Mouse (Mus musculus) hindbrain, embryonic 11.5 days (tissue): ENCODE measurements around the gene Pgm5. TPM values are rescaled to one million over a fixed set of nuclear protein-coding genes. Genes with fewer than 3 reads are reported as not detected.
A peak's percentile ranks its signal among the peaks of the same experiment; 100 is the strongest.

Experiments
- ATAC-seq: fragments of 200-750 bp; cut with Nextera tagmentation; 2 replicates; pipeline ENCODE4 v1.8.0; 2017; ENCODE audit warnings: mild to moderate bottlenecking, moderate TSS enrichment, moderate library complexity; ENCODE audit not compliant: low FRiP score
- DNase-seq: peaks from one replicate; pipeline ENCODE4 v3.0.0-alpha.2; 2015; ENCODE audit warnings: low spot score
- H3K27ac ChIP-seq: fragments of 300-500 bp; sonication (generic); 2 replicates; pipeline ENCODE4 v1.5.1; 2014; ENCODE audit warnings: mild to moderate bottlenecking, low read depth, low read length
- H3K27me3 ChIP-seq: fragments of 300-500 bp; sonication (generic); 2 replicates; pipeline ENCODE4 v1.6.1; 2014; ENCODE audit warnings: mild to moderate bottlenecking, low read length, moderate library complexity, mixed read lengths; ENCODE audit not compliant: control insufficient read depth, insufficient read depth
- H3K36me3 ChIP-seq: fragments of 300-500 bp; sonication (generic); 2 replicates; pipeline ENCODE4 v1.6.1; 2014; ENCODE audit warnings: mild to moderate bottlenecking, low read length, moderate library complexity, mixed read lengths; ENCODE audit not compliant: control insufficient read depth, insufficient read depth
- H3K4me1 ChIP-seq: fragments of 300-500 bp; sonication (generic); replicated peaks from 2 replicates; pipeline ENCODE4 v1.6.1; 2014; ENCODE audit warnings: low read length, mixed read lengths; ENCODE audit not compliant: control insufficient read depth, insufficient read depth
- H3K4me2 ChIP-seq: fragments of 300-500 bp; sonication (generic); replicated peaks from 2 replicates; pipeline ENCODE4 v1.6.1; 2014; ENCODE audit warnings: mild to moderate bottlenecking, low read depth, low read length
- H3K4me3 ChIP-seq: fragments of 300-500 bp; sonication (generic); 2 replicates; pipeline ENCODE4 v1.5.1; 2014; ENCODE audit warnings: low read depth, low read length
- H3K9ac ChIP-seq: fragments of 300-500 bp; sonication (generic); 2 replicates; pipeline ENCODE4 v1.6.1; 2014; ENCODE audit warnings: low read depth, low read length
- H3K9me3 ChIP-seq: fragments of 300-500 bp; sonication (generic); 2 replicates; pipeline ENCODE4 v1.6.1; 2016; ENCODE audit warnings: low read length; ENCODE audit not compliant: control insufficient read depth
- WGBS: fragments of 180-500 bp; shearing (Covaris S2); extraction: QIAGEN DNeasy Blood & Tissue Kit; methylation state at CpG from one replicate; pipeline ENCODE4 v1.1.7; 2014; 5-methylcytosine and 5-hydroxymethylcytosine counted together
- polyA plus RNA-seq: library from polyadenylated mRNA; unstranded; fragments of >200 nt; fragmentation: Nextera tagmentation; extraction: Ambion mirVana; gene quantifications from 2 replicates; pipeline ENCODE4 v1.2.1, GENCODE M21; 2014

Pgm5 gene
- polyA plus RNA-seq, 1 experiment from 2014 or later, result 1.2 TPM

DNA sequence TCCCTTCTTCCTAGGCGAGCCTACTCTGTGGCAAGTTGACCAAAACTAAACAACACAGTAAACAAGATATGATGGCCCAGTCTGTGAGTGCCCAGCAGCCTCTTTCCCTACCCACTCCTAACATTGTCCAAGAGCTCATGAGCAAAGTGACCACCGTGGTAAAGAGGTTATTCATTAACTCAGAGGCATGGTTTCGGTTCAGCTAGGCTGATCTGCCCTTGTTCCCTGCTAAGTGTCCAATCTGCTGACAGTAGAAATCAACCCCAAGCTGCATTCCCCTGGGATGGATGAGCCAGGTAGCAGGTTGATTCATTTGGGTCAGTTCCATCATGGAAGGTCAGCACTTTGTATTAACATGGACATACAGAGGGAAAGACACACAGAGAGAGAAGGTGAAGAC is 19.6 kb downstream of the Pgm5 start:
- H3K4me1 ChIP-seq, result no peaks in the 10 kb centered on the region
- no peak for DNase-seq
- no peak overlapping the region for H3K4me2 ChIP-seq
- no peaks in the 10 kb centered on the region for H3K36me3 ChIP-seq
- H3K4me3 ChIP-seq, result no peak overlapping the region
- H3K9me3 ChIP-seq, result no peaks in the 10 kb centered on the region
- no peak overlapping the region for H3K27ac ChIP-seq
- no peak overlapping the region for H3K9ac ChIP-seq
- ATAC-seq, result no peak
- no peaks in the 10 kb centered on the region for H3K27me3 ChIP-seq
- WGBS, result 77% methylated on average over 3 of the region's 3 CpGs

DNA sequence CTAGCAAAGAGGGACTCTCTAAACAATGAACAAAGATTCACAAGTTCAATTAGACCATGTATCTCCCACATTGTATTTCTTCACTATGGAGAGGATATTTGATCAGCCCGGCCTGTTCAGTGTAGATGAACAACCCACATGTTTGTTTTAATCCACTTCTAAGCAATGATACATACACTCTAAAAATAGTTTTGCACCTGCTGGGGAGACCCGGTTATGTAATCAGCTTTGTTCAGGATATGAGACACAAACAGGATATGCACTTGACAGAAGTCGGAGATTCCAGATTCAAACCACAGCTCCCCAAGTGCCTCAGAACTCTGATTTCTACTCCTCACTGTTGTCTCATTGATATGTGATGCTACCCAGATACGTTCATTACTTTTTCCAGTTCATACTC is 37.1 kb downstream of the Pgm5 start:
- WGBS, result 93% methylated on average over 4 of the region's 4 CpGs
- Histone ChIP-seq H3K27ac (no peak overlapping the region), H3K4me2 (no peak overlapping the region), H3K36me3 (no peaks in the 10 kb centered on the region), H3K4me3 (no peak overlapping the region), H3K9ac (no peak overlapping the region), H3K9me3 (no peaks in the 10 kb centered on the region), H3K27me3 (no peaks in the 10 kb centered on the region), H3K4me1 (no peaks in the 10 kb centered on the region)
- ATAC-seq (no peak), DNase-seq (no peak)

DNA sequence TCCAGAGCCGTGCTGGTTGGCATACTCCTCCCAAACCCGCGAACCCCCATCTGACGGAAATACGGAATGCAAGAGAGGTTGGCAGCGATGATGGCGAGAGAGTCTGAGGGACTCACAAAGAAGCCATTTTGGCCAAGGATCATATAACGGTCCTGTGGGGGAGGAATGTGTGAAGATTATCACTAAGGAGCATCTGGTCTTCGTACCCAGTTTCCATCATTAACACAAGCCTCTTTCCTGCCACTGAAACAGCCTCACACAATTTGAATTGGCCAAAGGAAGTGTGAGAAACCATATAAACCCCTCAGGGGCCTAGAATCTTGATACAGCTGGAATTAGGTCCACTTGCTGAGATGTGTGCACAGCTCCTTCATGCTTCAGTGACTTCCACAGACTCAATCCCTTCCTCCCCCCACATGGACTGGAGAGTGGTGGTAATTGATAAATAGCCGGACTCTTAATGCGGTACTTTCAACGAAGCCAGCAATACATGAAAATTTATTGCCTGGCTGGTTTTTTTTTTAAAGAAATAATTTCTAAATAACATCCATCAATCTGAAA is 45.9 kb downstream of the Pgm5 start:
- 81% methylated on average over 12 of the region's 12 CpGs for WGBS
- H3K4me1 ChIP-seq, result no peaks in the 10 kb centered on the region
- DNase-seq (no peak), ATAC-seq (no peak)
- H3K27me3 ChIP-seq, result peaks cover 14% of the 10 kb centered on the region; the same call in 1 of the 2 replicates
- no peak overlapping the region for H3K9ac ChIP-seq
- no peaks in the 10 kb centered on the region for H3K36me3 ChIP-seq
- no peak overlapping the region for H3K4me3 ChIP-seq
- H3K4me2 ChIP-seq, result no peak overlapping the region
- no peak overlapping the region for H3K27ac ChIP-seq
- H3K9me3 ChIP-seq, result no peaks in the 10 kb centered on the region

DNA sequence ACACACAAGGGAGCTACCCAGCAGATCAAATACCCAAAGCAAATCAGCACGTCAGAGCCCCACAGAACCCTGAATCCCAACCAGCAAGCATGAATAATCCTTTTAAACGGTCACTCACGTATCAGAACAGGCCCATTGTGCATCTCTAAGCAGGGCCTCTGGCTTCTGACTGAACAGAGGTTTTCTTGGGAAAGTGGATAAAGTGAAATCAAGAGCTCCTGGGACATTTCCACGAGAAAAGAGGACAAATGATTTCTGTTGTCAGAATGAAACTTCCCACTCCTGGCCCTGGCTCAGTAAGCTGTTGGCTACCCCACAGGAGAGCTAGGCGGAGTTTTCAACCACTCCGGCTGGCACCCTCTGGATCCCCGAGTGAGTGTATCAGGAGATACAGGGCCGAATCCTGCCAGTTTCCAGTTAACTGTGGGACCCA is 48.8 kb downstream of the Pgm5 start:
- WGBS, result 14% methylated on average over 8 of the region's 8 CpGs
- Histone ChIP-seq H3K27me3 (peaks cover 16% of the 10 kb centered on the region), H3K36me3 (no peaks in the 10 kb centered on the region), H3K9ac (no peak overlapping the region), H3K4me3 (no peak overlapping the region), H3K27ac (no peak overlapping the region), H3K4me2 (no peak overlapping the region), H3K4me1 (no peaks in the 10 kb centered on the region), H3K9me3 (no peaks in the 10 kb centered on the region)
- ATAC-seq, result peak; percentile 81
- peak; percentile 51 for DNase-seq

DNA sequence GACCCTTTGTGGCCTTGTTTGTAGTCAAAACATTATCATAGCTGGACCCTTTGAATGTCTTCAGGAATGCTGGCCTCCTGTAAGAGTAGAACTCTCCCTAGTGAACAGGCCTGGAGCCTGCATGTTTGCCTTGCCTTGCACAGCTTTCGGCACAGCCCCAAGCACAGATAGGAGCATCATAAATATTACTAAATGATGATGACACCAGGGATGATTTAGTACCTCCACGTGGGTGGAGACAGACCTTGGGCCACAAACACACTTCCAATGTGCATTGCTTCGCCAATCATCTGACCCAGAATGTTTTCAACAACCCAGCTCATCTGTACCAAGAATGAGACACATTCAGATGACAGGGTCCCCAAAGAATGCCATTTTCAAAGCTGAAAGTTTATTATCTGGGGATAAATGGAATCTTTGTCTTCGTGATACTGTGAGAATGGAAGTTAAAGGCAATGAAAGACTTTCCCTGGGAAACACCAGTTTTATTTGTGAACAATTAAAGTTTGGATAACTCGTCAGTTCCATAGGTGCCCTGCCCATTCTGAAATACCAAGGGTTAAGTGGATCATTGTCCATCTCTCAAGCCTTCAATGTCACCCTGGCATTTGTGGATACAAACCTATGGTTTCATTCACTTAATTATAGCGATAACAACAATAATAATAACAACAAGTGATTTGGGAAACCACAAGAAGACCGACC is 49.4 kb downstream of the Pgm5 start:
- no peak overlapping the region for H3K4me2 ChIP-seq
- ATAC-seq, result peak; percentile 27; the same call in 1 of the 2 replicates
- no peak overlapping the region for H3K9ac ChIP-seq
- peaks cover 14% of the 10 kb centered on the region for H3K27me3 ChIP-seq
- no peak overlapping the region for H3K4me3 ChIP-seq
- H3K9me3 ChIP-seq, result no peaks in the 10 kb centered on the region
- no peaks in the 10 kb centered on the region for H3K36me3 ChIP-seq
- no peak overlapping the region for H3K27ac ChIP-seq
- WGBS, result 39% methylated on average over 7 of the region's 7 CpGs
- DNase-seq, result no peak
- H3K4me1 ChIP-seq, result no peaks in the 10 kb centered on the region

DNA sequence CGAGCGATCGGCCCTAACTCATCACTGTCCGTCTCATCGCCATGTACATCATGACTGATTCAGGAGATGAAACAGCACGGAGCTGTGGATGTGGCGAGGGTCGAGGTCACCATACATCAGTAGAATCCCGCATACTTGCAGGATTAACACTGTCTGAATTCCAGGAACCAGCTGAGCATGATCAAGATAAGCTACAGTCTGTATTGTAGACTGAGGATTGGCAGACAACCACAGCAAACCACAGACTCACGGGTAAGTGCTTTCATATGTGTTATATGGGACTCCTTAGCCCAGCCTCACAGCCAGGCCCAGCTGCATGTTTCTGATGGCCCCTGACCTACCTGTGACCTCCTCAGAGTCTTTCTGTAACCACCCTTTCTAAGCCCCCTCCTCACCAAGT is 50.2 kb downstream of the Pgm5 start:
- Histone ChIP-seq H3K9me3 (no peaks in the 10 kb centered on the region), H3K27me3 (peaks cover 14% of the 10 kb centered on the region), H3K36me3 (no peaks in the 10 kb centered on the region), H3K4me1 (no peaks in the 10 kb centered on the region), H3K9ac (no peak overlapping the region), H3K4me2 (no peak overlapping the region), H3K4me3 (no peak overlapping the region), H3K27ac (no peak overlapping the region)
- DNase-seq, result no peak
- ATAC-seq, result no peak
- WGBS, result 71% methylated on average over 10 of the region's 10 CpGs

DNA sequence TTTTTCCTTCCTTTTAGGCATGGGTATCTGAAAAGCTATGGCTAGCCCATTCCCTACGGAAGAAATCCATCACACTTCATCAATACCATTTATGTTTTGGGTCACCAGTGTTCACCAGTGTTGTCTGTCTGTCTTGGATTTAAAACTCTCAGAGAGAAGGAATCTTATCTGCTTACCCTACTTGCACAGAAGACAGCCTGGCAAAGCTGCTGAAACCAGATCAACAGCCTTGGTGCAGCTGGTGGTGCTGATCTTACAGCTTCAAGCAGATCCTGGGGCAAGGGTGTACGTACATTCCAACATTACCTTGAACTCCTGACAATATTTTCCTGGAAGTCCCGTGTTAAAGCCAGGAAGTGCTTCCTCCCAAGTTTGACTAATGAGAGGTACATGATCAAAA is 55.6 kb downstream of the Pgm5 start:
- H3K4me1 ChIP-seq, result no peaks in the 10 kb centered on the region
- H3K27me3 ChIP-seq, result peaks cover 6% of the 10 kb centered on the region
- no peak overlapping the region for H3K27ac ChIP-seq
- 81% methylated on average over 3 of the region's 3 CpGs for WGBS
- no peak for ATAC-seq
- no peak for DNase-seq
- no peaks in the 10 kb centered on the region for H3K9me3 ChIP-seq
- H3K9ac ChIP-seq, result no peak overlapping the region
- H3K4me2 ChIP-seq, result no peak overlapping the region
- H3K36me3 ChIP-seq, result no peaks in the 10 kb centered on the region
- H3K4me3 ChIP-seq, result no peak overlapping the region

DNA sequence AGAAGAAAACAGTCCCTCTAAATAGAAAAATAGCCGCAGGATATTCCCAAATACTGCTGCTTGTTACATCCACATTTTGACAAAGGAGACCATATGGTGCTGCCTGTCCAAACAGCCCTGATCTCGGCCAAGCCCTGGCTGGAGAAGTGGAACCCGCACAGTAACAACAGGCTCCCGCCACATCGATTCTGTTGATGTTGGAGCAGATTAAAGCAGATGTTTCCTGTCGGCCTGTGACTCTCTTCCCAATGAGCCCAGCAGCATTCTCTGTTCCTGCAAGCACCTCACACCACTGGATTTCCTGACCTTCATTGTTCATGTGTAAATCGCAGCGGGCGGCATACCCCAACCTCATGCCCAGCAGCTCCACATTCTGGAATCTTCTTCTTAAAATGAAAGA is 64.0 kb downstream of the Pgm5 start:
- Histone ChIP-seq H3K4me3 (no peak overlapping the region), H3K9me3 (no peaks in the 10 kb centered on the region), H3K36me3 (no peaks in the 10 kb centered on the region), H3K4me2 (no peak overlapping the region), H3K27me3 (no peaks in the 10 kb centered on the region), H3K4me1 (no peaks in the 10 kb centered on the region), H3K27ac (no peak overlapping the region), H3K9ac (no peak overlapping the region)
- ATAC-seq (no peak), DNase-seq (no peak)
- 76% methylated on average over 9 of the region's 9 CpGs for WGBS

DNA sequence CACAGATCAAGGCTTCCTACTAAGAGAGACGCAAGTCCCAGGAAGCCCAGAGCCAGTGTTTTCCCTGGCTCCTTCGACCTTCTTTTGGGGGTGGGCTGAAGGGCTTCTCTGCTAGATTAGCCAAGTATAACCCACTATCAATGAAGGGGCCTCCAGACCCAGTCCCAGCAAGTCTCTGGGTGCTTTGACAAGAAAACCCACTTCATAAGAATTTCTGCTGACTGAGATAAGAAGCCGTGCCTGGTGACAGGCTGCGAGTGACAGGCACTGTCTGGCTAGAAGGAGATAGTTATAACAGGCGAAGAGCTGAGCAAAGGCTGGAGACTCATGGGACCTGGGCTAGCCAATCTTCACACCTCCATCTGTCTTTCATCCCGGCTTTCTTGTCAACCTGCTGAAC is 67.3 kb downstream of the Pgm5 start:
- DNase-seq (no peak), ATAC-seq (no peak)
- Histone ChIP-seq H3K4me1 (no peaks in the 10 kb centered on the region), H3K27ac (no peak overlapping the region), H3K27me3 (no peaks in the 10 kb centered on the region), H3K4me2 (no peak overlapping the region), H3K9me3 (no peaks in the 10 kb centered on the region), H3K4me3 (no peak overlapping the region), H3K9ac (no peak overlapping the region), H3K36me3 (no peaks in the 10 kb centered on the region)
- whole genome bisulfite sequencing, result 81% methylated on average over 6 of the region's 6 CpGs
